Mouse (Mus musculus) CH12.LX (cell line): ENCODE results near the gene Oit3.

Source experiments
- CHD2 ChIP-seq: IDR thresholded peaks from 2 replicates; pipeline ENCODE4 v1.6.1; 2011; ENCODE audit warnings: low read length, improper control_type of control experiment
- CTCF ChIP-seq, 2 experiments: IDR thresholded peaks in 1 of 2; conservative IDR thresholded peaks in 1 of 2; 2 replicates each; pipeline ENCODE4 v1.5.1; 2011 to 2012; ENCODE audit warnings: low read depth in 2 of 2, low read length in 2 of 2, improper control_type of control experiment in 1 of 2, inconsistent platforms in 1 of 2, mild to moderate bottlenecking in 1 of 2, moderate library complexity in 1 of 2
- E2F4 ChIP-seq: IDR thresholded peaks from 2 replicates; pipeline ENCODE4 v1.6.1; 2011; ENCODE audit warnings: low read depth, low read length, improper control_type of control experiment; ENCODE audit not compliant: insufficient replicate concordance
- EP300 ChIP-seq: IDR thresholded peaks from 2 replicates; pipeline ENCODE4 v1.6.1; 2011; ENCODE audit warnings: low read length, improper control_type of control experiment
- HCFC1 ChIP-seq: IDR thresholded peaks from 2 replicates; pipeline ENCODE4 v1.6.1; 2012; ENCODE audit warnings: low read depth, mild to moderate bottlenecking, inconsistent platforms, low read length, improper control_type of control experiment
- MAFK ChIP-seq: IDR thresholded peaks from 2 replicates; pipeline ENCODE4 v1.6.1; 2011; ENCODE audit warnings: low read length, improper control_type of control experiment; ENCODE audit not compliant: insufficient replicate concordance
- MAX ChIP-seq: IDR thresholded peaks from 2 replicates; pipeline ENCODE4 v1.6.1; 2011; ENCODE audit warnings: low read length, improper control_type of control experiment
- SIN3A ChIP-seq: IDR thresholded peaks from 2 replicates; pipeline ENCODE4 v1.6.1; 2012; ENCODE audit warnings: low read length, improper control_type of control experiment, inconsistent platforms
- TCF12 ChIP-seq: IDR thresholded peaks from 2 replicates; pipeline ENCODE4 v1.6.1; 2014; ENCODE audit warnings: low read depth, mild to moderate bottlenecking, inconsistent platforms, low read length, improper control_type of control experiment
- ZC3H11A ChIP-seq: IDR thresholded peaks from 2 replicates; pipeline ENCODE4 v1.6.1; 2012; ENCODE audit warnings: low read depth, mild to moderate bottlenecking, inconsistent platforms, low read length, improper control_type of control experiment

DNA sequence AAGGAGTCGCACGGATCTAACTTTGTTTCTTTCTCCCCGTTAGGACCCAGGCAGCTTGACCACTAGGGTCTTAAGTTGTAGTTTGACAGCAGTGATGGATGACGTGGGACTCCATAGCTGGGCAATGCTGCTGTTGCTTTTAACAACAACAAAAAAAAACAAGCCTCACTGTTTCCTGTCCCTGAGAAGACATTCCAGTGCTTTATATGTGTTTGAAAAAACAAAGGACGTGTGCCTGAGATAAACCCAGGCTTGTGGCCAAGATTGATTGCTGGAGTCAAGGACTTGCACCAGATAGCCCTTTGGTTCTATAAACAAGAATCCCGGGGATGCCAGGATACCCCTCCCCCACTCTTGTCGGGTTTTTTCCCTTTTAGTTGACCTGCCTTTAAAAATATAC lies 1.6 kb upstream of the Oit3 start:
- TF ChIP-seq CHD2 (no peak), CTCF (conservative IDR thresholded peaks at IDR 0.05 in 1 of 2, IDR thresholded peaks at IDR 0.05 in 1 of 2; ENCODE audit: low read depth in 2 of 2, low read length in 2 of 2) (no peak), SIN3A (no peak), EP300 (no peak), MAFK (no peak), MAX (no peak), HCFC1 (no peak), E2F4 (no peak), TCF12 (no peak), ZC3H11A (no peak)
